Mouse (Mus musculus) left cerebral cortex, adult 2 months (tissue): ENCODE data around the gene Tmem217. TPM values are rescaled to one million over a fixed set of nuclear protein-coding genes. Genes with fewer than 3 reads are reported as not detected.

ENCODE experiments used
- DNase-seq, 2 experiments: peaks; one replicate each; pipeline ENCODE4 v3.0.0; 2021 to 2022; ENCODE audit warnings: low spot score in 2 of 2, mixed read lengths in 1 of 2; ENCODE audit errors: extremely low spot score in 1 of 2
- H3K27ac ChIP-seq: fragments of 200-600 bp; 2 replicates; pipeline ENCODE4 v1.8.1; 2022
- H3K4me3 ChIP-seq: fragments of 200-600 bp; 2 replicates; pipeline ENCODE4 v1.8.1; 2022
- CTCF ChIP-seq: fragments of 200-600 bp; IDR thresholded peaks from 2 replicates; pipeline ENCODE4 v1.8.1; 2022; ENCODE audit warnings: antibody characterized with exemption, mild to moderate bottlenecking, moderate library complexity
- intact Hi-C: fragments of 180-260 bp; cut with DNase I; formaldehyde crosslinking; loops from one replicate; pipeline ENCODE4 v1.15.1; 2025
- long read RNA-seq, 2 experiments: library from polyadenylated mRNA; stranded (forward); transcript quantifications; one replicate each; pipeline ENCODE4 v2.0.0; 2021; ENCODE audit warnings: borderline mapping rate in 2 of 2
- total RNA-seq, 2 experiments: library from RNA; stranded (reverse); gene quantifications; 2 replicates each; pipeline ENCODE4 v1.2.3; 2021

The Tmem217 gene
- not detected for total RNA-seq
- long read RNA-seq, experiment 1: 0 reads
- long read RNA-seq, experiment 2: 0 reads

DNA sequence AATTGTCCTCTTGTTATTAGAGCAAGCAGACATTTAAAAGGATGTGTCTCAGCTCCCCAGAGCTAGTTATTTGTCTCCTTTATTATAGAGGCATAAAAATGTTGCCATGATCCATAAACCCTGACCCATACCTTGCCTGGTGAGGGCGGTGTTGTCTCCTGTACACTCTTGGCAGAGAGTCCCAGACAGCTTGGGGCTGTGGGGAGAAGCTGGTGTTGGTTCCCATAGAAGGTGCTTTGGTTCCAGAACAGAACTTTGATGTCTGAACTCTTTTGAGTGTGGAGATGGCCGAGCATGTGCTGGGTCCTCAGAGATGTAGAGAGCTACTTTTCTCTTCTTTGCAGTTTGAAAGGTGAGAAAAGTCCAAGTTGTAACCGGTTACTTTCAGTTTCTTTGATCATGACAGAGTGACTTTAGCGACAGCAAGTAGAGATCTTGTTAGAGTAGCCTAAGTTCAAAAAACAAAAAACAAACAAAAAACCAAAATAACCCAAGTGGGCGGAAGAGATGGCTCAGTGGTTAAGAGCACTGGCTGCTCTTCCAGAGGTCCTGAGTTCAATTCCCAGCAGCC lies at the start of gene Tmem217:
Tmem217 (minus strand) TSS at position 224 of the 571 bp plus-strand sequence.
- no peak within 1 kb of the TSS for H3K4me3 ChIP-seq
- TF ChIP-seq CTCF: no peak
- intact Hi-C loops: no loop called here
- DNase-seq: no peak
- H3K27ac ChIP-seq: no peak within 1 kb of the TSS

DNA sequence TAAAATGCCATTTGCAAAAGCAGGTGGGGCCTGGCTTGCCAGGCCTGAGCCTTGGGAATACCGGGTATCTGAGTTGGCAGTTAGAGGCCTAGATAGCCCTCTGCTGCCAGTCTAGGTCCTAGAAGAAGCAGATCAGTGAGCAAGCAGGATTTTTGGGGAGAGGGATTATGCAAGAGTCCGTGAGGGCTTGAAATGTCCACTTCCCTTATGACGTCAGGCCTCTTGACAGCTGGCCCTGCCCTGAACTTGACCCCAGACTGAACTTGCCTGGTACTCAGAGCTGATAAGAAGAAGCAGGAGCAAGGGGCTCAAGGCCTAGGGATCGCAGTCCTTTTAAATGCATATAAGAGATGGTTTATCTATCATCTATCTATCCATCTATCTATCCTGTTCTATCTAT lies 49.2 kb upstream of the Tmem217 start:
- TF ChIP-seq CTCF: no peak
- H3K4me3 ChIP-seq: no peak overlapping the region
- intact Hi-C loops: loop anchor here (5.0 kb wide), 1 partner anchor 281 kb away; no protein-coding TSS in a partner anchor
- no peak overlapping the region for H3K27ac ChIP-seq
- DNase-seq: no peak

DNA sequence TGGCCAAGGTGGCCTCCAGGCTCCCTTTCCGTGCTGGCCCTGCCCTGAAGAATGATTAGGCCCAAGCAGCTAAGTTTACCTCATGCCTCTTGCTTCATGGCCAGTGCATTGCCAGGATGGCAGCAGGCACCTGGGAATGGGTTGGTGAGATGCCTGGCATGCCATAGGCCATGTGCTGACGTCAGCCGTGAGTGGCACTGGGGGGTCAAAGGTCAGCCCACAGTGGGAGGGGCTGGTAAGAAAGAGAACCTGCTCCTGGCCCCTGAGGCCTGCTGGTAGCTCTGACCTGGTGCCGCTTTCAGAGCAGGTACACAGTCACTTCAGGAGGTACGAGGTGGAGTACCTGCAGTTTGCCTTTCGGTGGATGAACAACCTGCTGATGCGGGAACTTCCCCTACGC lies 47.4 kb upstream of the Tmem217 start:
- TF ChIP-seq CTCF: no peak
- H3K27ac ChIP-seq: no peak overlapping the region
- no peak for DNase-seq
- intact Hi-C loops: no loop called here
- no peak overlapping the region for H3K4me3 ChIP-seq

DNA sequence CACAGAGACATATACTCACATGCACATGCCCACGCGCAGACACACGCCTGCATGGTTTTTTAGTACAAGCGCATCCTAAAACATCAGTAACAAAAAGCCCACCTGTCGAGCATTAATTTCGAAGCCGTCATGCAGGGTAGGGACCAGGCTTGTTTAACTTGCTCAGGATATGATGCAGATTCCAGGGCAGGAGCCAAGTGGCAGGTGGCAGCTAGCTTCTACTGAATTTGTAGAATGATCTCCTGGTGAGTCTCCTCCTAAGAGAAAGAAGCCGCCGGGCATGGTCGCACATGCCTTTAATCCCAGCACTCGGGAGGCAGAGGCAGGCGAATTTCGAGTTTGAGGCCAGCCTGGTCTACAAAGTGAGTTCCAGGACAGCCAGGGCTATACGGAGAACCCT lies 46.9 kb upstream of the Tmem217 start:
- H3K27ac ChIP-seq: no peak overlapping the region
- TF ChIP-seq CTCF: no peak
- intact Hi-C loops: no loop called here
- H3K4me3 ChIP-seq: no peak overlapping the region
- no peak for DNase-seq

DNA sequence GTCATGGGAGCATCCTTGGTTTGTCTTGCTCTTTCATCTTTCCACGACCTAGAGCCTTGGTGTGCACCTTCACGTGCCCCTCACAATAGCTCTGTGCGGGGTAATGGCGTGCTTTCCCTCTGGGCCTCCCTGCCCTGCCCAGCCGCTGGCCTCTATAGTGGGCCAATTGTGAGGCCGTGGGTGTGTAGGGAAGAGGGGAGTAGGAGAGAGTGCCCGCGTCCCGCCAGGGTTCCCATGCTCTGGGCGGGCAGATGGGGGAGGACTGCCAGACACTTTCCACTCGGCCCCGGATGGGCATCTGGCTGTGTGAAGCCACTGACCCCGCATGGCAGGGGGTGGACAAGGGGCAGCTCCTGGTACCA lies 44.6 kb upstream of the Tmem217 start:
- no peak for TF ChIP-seq CTCF
- H3K4me3 ChIP-seq: no peak overlapping the region
- intact Hi-C loops: no loop called here
- H3K27ac ChIP-seq: no peak overlapping the region
- DNase-seq: no peak

DNA sequence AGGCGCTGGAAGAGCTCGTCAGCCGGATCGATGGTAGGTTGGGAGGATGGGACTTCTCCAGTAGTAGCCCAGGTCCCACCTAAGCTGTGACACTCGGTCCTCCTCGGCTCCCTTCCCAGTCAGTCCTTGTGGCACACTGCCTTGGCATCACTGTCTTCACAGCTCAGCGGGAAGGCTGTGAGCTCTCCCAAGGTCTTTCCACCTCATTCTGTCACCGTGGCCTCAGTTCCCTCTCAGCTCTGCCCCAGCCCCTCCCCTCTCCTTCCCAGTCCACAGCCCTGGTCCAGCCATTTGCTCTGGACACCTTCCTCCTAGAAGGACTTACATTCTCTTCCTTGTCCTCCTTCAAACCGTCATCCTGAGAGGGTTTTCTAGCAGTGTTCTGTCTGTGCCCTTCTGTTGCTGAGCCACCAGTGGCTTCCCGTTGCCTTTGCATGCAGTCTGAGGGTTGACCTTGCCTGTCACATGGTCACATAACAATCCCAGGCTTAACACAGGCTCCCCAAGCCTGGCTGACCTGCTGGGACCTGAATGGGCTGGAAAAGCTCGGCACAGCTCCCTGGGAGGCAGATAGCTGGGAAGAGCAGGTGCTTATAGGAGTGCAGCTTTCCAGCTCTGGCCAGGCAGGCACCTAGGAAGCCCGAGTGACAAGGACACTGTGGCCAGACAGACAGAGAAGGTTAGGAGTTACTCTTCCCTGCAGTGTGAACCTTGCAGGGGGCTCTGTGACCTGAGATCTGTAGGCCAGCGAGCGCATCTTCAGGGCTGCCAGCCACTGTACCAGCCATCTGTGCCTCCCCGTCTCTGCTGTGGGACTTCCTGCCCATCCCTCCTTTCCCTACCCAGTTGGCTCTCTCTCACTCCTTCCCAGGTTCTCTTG lies 43.9 kb upstream of the Tmem217 start:
- Histone ChIP-seq H3K4me3 (no peak overlapping the region), H3K27ac (no peak overlapping the region)
- no peak for TF ChIP-seq CTCF
- no peak for DNase-seq
- intact Hi-C loops: no loop called here

DNA sequence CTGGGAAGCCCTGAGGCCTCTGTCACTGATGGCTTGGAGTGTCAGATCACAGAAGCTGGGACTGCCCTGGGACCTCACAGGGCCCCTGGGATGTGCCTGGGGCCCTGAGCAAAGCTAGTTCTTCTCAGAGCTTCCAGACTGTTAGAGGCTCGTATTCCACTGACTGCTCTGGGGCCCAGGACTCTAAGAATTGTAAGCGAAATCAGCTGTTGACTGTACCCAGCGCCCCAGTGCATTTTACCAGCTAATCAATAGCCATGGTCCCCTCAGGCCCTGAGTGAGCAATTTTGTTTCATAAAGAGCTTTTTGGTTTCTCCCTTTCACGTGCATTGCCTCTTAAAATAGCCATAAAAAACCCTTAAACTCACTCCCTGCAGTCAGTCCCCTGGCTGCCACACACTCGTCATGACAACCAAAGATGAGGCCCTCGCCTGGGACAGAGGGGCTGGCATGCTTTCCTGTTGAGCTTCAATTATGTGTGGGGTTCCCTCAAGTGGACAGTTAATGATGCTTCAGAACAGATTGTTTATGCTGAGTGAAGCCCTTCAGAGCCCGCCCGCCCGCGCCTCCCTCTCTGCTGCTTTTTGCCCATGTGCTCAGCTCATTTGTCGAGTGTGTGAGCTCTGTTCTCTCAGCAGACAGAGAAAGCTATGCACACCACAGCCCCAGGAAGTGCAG lies 37.2 kb upstream of the Tmem217 start:
- no peak for DNase-seq
- no peak overlapping the region for H3K27ac ChIP-seq
- no peak for TF ChIP-seq CTCF
- intact Hi-C loops: no loop called here
- no peak overlapping the region for H3K4me3 ChIP-seq

DNA sequence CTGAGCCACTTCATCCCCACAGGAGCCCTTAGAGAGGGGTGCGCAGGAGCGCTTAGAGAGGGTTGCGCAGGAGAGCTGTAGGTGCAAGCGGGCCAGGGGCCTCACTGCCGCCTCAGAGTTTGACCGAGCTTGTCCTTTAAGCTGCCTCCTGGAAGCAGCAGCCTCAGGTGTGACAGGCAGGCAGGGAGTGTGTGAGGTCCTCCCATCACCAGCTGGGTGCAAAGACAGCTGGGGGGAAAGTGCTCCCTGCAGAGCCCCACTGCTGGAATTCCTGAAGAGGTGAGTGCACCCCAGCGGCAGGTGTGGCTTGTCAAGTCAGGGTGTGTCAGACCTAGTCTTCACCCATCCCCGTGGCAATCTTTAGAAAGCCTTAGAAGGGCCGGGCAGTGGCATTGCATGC lies 34.7 kb upstream of the Tmem217 start:
- Histone ChIP-seq H3K4me3 (no peak overlapping the region), H3K27ac (no peak overlapping the region)
- intact Hi-C loops: no loop called here
- TF ChIP-seq CTCF: no peak
- no peak for DNase-seq

DNA sequence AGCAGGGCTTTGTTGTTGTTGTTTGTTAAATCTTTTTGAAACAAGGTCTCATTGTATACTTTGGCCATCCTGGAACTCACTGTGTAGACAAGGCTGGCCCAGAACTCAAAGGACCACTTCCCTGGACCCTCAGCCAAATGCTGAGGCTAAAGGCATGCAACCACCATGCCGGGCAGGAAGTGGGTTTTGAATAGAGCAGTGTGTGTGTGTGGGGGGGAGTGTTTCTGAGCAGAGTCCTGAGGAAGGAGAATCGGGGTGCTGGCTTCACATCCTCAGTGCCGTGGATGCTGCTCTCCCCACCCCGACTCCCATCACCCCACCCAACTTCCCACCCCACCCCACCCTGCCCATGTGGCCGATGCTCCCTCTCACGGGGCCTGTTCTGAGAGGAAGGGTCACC lies 33.3 kb upstream of the Tmem217 start:
- Histone ChIP-seq H3K27ac (no peak overlapping the region), H3K4me3 (no peak overlapping the region)
- DNase-seq: no peak
- intact Hi-C loops: no loop called here
- TF ChIP-seq CTCF: no peak

DNA sequence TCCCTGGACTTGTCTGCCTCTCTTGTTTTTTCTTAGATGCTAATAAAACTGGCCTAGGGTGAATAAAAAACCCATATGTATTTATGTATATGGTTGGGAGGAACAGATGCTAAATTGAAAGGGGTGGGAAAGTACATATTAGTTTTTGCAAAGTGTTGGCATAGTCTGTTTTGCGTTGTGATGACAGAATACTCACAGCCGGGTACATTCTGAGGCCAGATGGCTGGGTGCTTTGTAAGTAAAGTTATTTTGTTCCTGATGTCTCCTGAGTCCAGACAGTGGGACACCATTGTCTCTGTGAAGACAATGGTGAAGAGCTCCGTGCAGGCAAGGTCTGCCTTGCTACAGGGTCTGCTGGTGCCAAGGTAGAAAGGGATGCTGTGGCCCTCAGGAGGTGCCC lies 32.6 kb upstream of the Tmem217 start:
- TF ChIP-seq CTCF: no peak
- Histone ChIP-seq H3K4me3 (no peak overlapping the region), H3K27ac (no peak overlapping the region)
- no peak for DNase-seq
- intact Hi-C loops: no loop called here

DNA sequence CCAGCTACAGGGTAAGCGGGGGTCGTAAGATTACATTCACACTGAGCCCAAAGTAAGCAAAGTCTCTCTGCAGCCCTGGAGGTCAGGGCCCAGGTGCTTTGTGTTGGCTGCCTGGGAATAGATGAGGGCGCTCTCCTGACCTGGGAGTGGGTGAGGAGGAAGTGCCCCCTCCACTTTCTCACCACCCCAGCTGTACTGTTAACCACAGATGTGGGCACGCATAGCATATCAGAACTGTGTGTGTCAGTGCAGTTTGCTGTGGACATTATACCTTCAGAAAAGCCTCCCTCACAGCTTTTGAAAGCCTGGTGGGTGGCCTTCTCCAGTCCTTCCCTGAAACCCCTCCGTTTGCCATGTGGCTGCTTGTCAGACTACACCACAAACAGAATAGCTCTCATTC lies 32.1 kb upstream of the Tmem217 start:
- TF ChIP-seq CTCF: no peak
- DNase-seq: no peak
- Histone ChIP-seq H3K27ac (no peak overlapping the region), H3K4me3 (no peak overlapping the region)
- intact Hi-C loops: no loop called here

DNA sequence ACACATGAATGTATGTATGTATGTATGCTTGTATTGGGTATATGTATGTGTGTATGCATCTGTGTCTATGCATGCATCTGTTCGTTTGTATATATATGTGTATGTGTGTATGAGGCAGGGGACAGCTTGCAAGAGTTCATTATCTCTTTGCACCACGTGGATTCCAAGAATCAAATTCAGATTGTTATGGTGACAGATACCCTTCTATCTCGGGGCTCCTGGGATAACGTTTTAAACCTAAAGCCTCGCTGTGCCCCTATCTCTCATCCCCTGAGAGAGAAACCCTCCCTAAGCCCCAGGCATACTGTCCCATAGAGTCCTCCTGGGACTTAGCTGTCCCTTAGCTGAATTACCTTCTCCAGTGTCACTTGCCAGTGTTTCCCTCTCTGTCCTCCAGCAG lies 31.4 kb upstream of the Tmem217 start:
- intact Hi-C loops: no loop called here
- H3K27ac ChIP-seq: no peak overlapping the region
- TF ChIP-seq CTCF: no peak
- no peak for DNase-seq
- no peak overlapping the region for H3K4me3 ChIP-seq
